Mouse (Mus musculus): ENCODE results near the gene Gm49369.

DNA sequence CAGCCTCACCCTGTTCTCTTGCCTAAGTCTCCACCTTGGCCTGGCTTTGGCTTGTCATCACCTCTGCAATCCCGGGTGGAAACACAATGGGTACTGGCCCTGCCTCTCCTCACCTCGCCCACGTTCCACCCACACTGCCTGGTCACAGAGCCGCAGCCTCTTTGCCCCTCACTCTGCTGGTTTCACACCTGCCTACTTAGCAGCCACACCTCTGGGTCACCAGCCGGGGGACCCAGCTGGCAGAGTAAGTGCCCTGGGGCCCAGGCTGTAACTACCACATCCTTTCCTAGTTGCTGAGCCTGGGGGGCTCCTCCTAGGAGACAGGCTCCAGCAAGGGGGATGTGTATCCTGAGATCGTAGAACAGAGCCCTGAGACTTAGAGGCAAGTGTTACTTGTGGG is 3.3 kb downstream of the Gm49369 start:
- TF ChIP-seq E2F4 (IDR thresholded peaks at IDR 0.05; ENCODE audit: insufficient read depth): no peak
- no peak for TF ChIP-seq USF1 (IDR thresholded peaks at IDR 0.05; ENCODE audit: low read depth)
- no peak for TF ChIP-seq CEBPB (IDR thresholded peaks at IDR 0.05; ENCODE audit: insufficient read depth, poor library complexity, severe bottlenecking)
- no peak for TF ChIP-seq POLR2A (IDR thresholded peaks at IDR 0.05; ENCODE audit: insufficient read length, low read depth)
- TF ChIP-seq MYOG (IDR thresholded peaks at IDR 0.05; ENCODE audit: control insufficient read depth in 1 of 3, insufficient read depth in 1 of 3, insufficient read length in 2 of 3, low read depth in 2 of 3): no peak
- no peak for TF ChIP-seq TCF12 (IDR thresholded peaks at IDR 0.05; ENCODE audit: insufficient read depth, poor library complexity, severe bottlenecking)
- TF ChIP-seq POLR2AphosphoS2 (IDR thresholded peaks at IDR 0.05; ENCODE audit: insufficient read length, low read depth): no peak
- no peak for TF ChIP-seq SRF (IDR thresholded peaks at IDR 0.05; ENCODE audit: control insufficient read depth, insufficient read length, low read depth)
- TF ChIP-seq REST (IDR thresholded peaks at IDR 0.05; ENCODE audit: insufficient read depth, insufficient read length): no peak

Measured in myocyte (in vitro differentiated cells).